Mouse (Mus musculus) hindbrain, postnatal 0 days (tissue): Measurements from ENCODE around the gene Kif27. TPM values are rescaled to one million over a fixed set of nuclear protein-coding genes. Genes with fewer than 3 reads are reported as not detected.

Source experiments
- ATAC-seq: fragments of 200-750 bp; cut with Nextera tagmentation; 2 replicates; pipeline ENCODE4 v1.8.0; 2017; ENCODE audit warnings: mild to moderate bottlenecking, moderate TSS enrichment, moderate library complexity
- DNase-seq: peaks from one replicate; pipeline ENCODE4 v3.0.0-alpha.2; 2015; ENCODE audit warnings: low spot score
- H3K27ac ChIP-seq: fragments of 300-500 bp; sonication (generic); 2 replicates; pipeline ENCODE4 v1.5.1; 2014; ENCODE audit warnings: mild to moderate bottlenecking
- H3K27me3 ChIP-seq: fragments of 300-500 bp; sonication (generic); 2 replicates; pipeline ENCODE4 v1.6.1; 2014; ENCODE audit warnings: low read length, mixed read lengths; ENCODE audit not compliant: insufficient read depth
- H3K36me3 ChIP-seq: fragments of 300-500 bp; sonication (generic); 2 replicates; pipeline ENCODE4 v1.6.1; 2014; ENCODE audit warnings: low read length, mixed read lengths; ENCODE audit not compliant: insufficient read depth
- H3K4me1 ChIP-seq: fragments of 300-500 bp; sonication (generic); 2 replicates; pipeline ENCODE4 v1.6.1; 2014; ENCODE audit warnings: antibody characterized with exemption, low read length, mixed read lengths; ENCODE audit not compliant: insufficient read depth
- H3K4me2 ChIP-seq: fragments of 300-500 bp; sonication (generic); 2 replicates; pipeline ENCODE4 v1.6.1; 2014; ENCODE audit warnings: low read depth, mild to moderate bottlenecking, low read length, moderate library complexity, mixed read lengths
- H3K4me3 ChIP-seq: fragments of 300-500 bp; sonication (generic); 2 replicates; pipeline ENCODE4 v1.5.1; 2014; ENCODE audit warnings: low read length
- H3K9ac ChIP-seq: fragments of 300-500 bp; sonication (generic); replicated peaks from 2 replicates; pipeline ENCODE4 v1.6.1; 2014; ENCODE audit warnings: mild to moderate bottlenecking, low read length, moderate library complexity, mixed read lengths
- H3K9me3 ChIP-seq: fragments of 300-500 bp; sonication (generic); 2 replicates; pipeline ENCODE4 v1.6.1; 2016; ENCODE audit warnings: low read length, mixed read lengths
- CTCF ChIP-seq: IDR thresholded peaks from 2 replicates; pipeline ENCODE4 v1.5.1; 2016; ENCODE audit warnings: antibody characterized with exemption, control low read depth, low read depth
- WGBS: fragments of 180-500 bp; shearing (Covaris S2); extraction: QIAGEN DNeasy Blood & Tissue Kit; methylation state at CpG from one replicate; pipeline ENCODE4 v1.1.7; 2014; 5-methylcytosine and 5-hydroxymethylcytosine counted together
- polyA plus RNA-seq: library from polyadenylated mRNA; unstranded; fragments of >200 nt; fragmentation: Nextera tagmentation; extraction: Ambion mirVana; gene quantifications from 2 replicates; pipeline ENCODE4 v1.2.1, GENCODE M21; 2015
- total RNA-seq: library from RNA; depleted of rRNA; stranded (reverse); fragments of >200 nt; gene quantifications from 2 replicates; pipeline ENCODE4 v1.2.3, GENCODE M21; 2014

The Kif27 gene
- total and polyA plus RNA-seq, 2 experiments from 2014 or later: 1.2 to 1.7 TPM

DNA sequence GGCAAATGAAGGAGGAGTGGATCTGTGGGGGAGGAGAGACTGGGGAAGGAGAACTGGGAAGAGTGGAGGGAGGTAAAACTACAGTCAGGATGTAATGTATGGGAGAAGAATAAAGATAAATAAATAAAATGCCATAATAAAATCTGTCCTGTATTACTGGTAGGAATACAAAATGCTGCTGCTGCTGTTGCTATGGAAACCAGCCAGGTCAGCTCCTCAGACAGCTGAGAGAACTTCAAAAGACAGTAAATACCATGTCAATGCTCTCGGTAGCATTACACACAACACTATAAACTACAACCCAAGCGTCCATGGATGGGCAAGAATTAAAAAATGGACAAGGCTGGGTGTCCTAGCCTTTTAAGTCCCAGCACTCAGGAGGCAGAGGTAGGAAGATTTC, 41.2 kb downstream of the Kif27 start:
- no peaks in the 10 kb centered on the region for H3K27me3 ChIP-seq
- TF ChIP-seq CTCF: no peak
- H3K9ac ChIP-seq: no peak overlapping the region
- 33% methylated on average over 2 of the region's 2 CpGs for WGBS
- no peak overlapping the region for H3K4me3 ChIP-seq
- peak; percentile 36 for DNase-seq
- no peaks in the 10 kb centered on the region for H3K36me3 ChIP-seq
- no peak overlapping the region for H3K4me2 ChIP-seq
- H3K9me3 ChIP-seq: no peaks in the 10 kb centered on the region
- H3K27ac ChIP-seq: no peak overlapping the region
- ATAC-seq: no peak
- H3K4me1 ChIP-seq: no peaks in the 10 kb centered on the region

DNA sequence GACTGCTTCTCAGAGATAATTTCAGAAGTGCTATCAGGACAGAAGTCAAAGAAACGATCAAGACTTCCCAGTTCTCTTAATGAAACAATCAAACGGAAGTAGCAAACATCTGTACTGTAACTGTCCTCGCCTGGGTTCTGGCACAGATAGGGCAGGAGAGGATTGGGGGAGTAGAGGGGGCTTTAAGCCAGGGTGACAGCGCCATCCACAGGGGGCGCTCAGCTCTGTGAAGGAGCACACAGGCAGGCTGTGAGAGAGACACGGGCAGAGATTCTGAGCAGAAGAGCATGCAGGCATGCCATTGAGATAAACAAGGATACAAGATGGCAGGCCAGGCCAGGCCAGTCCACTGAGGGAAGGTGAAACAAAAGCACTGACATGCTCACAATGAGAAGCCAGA, 43.9 kb downstream of the Kif27 start:
- DNase-seq (no peak), ATAC-seq (no peak)
- Histone ChIP-seq H3K4me2 (no peak overlapping the region), H3K27ac (no peak overlapping the region), H3K4me3 (no peak overlapping the region), H3K27me3 (no peaks in the 10 kb centered on the region), H3K36me3 (no peaks in the 10 kb centered on the region), H3K9me3 (no peaks in the 10 kb centered on the region), H3K4me1 (no peaks in the 10 kb centered on the region), H3K9ac (no peak overlapping the region)
- 52% methylated on average over 6 of the region's 6 CpGs for WGBS
- peak; percentile 4; the same call in 1 of the 2 replicates for TF ChIP-seq CTCF

GRCm38 (mm10) chr13:58313758-58314157, 45.2 kb downstream of the Kif27 start:
- Histone ChIP-seq H3K9me3 (no peaks in the 10 kb centered on the region), H3K4me2 (no peak overlapping the region), H3K27me3 (no peaks in the 10 kb centered on the region), H3K9ac (no peak overlapping the region), H3K27ac (no peak overlapping the region), H3K4me1 (no peaks in the 10 kb centered on the region), H3K36me3 (no peaks in the 10 kb centered on the region), H3K4me3 (no peak overlapping the region)
- WGBS: 74% methylated on average over 3 of the region's 3 CpGs
- no peak for TF ChIP-seq CTCF
- no peak for ATAC-seq
- no peak for DNase-seq

- Histone ChIP-seq H3K4me2 (no peak overlapping the region), H3K4me3 (no peak overlapping the region), H3K4me1 (no peaks in the 10 kb centered on the region), H3K9ac (no peak overlapping the region), H3K9me3 (no peaks in the 10 kb centered on the region), H3K36me3 (no peaks in the 10 kb centered on the region), H3K27me3 (no peaks in the 10 kb centered on the region), H3K27ac (no peak overlapping the region)
- ATAC-seq (no peak), DNase-seq (no peak)
- WGBS: 50% methylated on average over 3 of the region's 3 CpGs
- peak; percentile 26 for TF ChIP-seq CTCF
These were observed 47.6 kb downstream of the Kif27 start for GRCm38 (mm10) chr13:58311351-58311750.

- no peak for ATAC-seq
These were observed 49.4 kb downstream of the Kif27 start for GRCm38 (mm10) chr13:58309499-58309898.

DNA sequence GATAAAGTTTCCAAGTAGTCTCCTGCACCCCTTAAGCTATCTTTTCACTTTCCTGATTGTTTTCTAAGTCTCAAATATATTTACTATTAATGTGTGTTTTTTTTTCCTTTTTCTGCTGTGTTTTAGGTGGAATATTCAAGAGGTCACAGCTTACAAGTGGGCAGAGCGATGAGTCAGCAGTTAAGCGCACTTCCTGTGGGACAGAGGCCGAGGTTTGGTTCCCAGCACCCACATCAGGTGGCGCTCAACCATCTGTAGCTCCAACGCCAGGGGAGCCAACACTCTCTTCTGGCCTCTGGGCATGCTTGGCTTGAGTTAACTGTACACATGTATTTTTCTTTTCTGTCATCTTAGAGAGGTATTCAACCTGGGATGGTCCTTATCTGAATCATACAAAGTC, 51.5 kb downstream of the Kif27 start:
- no peaks in the 10 kb centered on the region for H3K27me3 ChIP-seq
- H3K9ac ChIP-seq: no peak overlapping the region
- ATAC-seq (no peak), DNase-seq (no peak)
- H3K4me3 ChIP-seq: no peak overlapping the region
- H3K36me3 ChIP-seq: no peaks in the 10 kb centered on the region
- no peak overlapping the region for H3K4me2 ChIP-seq
- TF ChIP-seq CTCF: no peak
- no peaks in the 10 kb centered on the region for H3K4me1 ChIP-seq
- no peak overlapping the region for H3K27ac ChIP-seq
- no peaks in the 10 kb centered on the region for H3K9me3 ChIP-seq
- 92% methylated on average over 5 of the region's 5 CpGs for WGBS

More at GRCm38 (mm10) chr13:58309499-58309898, 49.4 kb downstream of the Kif27 start:
- Histone ChIP-seq H3K27me3 (no peaks in the 10 kb centered on the region), H3K9me3 (no peaks in the 10 kb centered on the region), H3K4me2 (no peak overlapping the region), H3K9ac (no peak overlapping the region), H3K4me3 (no peak overlapping the region), H3K4me1 (no peaks in the 10 kb centered on the region), H3K36me3 (no peaks in the 10 kb centered on the region), H3K27ac (no peak overlapping the region)
- no peak for DNase-seq
- WGBS: 66% methylated on average over 8 of the region's 8 CpGs
- no peak for TF ChIP-seq CTCF

GRCm38 (mm10) chr13:58305230-58305629, 53.7 kb downstream of the Kif27 start:
- Histone ChIP-seq H3K9ac (no peak overlapping the region), H3K9me3 (no peaks in the 10 kb centered on the region), H3K4me1 (no peaks in the 10 kb centered on the region), H3K4me3 (no peak overlapping the region), H3K4me2 (no peak overlapping the region), H3K36me3 (no peaks in the 10 kb centered on the region), H3K27ac (no peak overlapping the region), H3K27me3 (no peaks in the 10 kb centered on the region)
- no peak for DNase-seq
- 92% methylated on average over 2 of the region's 2 CpGs for WGBS
- no peak for ATAC-seq
- no peak for TF ChIP-seq CTCF
